Comparison of ENCODE assay signal across 8 mouse cellular contexts in the genomic region with DNA sequence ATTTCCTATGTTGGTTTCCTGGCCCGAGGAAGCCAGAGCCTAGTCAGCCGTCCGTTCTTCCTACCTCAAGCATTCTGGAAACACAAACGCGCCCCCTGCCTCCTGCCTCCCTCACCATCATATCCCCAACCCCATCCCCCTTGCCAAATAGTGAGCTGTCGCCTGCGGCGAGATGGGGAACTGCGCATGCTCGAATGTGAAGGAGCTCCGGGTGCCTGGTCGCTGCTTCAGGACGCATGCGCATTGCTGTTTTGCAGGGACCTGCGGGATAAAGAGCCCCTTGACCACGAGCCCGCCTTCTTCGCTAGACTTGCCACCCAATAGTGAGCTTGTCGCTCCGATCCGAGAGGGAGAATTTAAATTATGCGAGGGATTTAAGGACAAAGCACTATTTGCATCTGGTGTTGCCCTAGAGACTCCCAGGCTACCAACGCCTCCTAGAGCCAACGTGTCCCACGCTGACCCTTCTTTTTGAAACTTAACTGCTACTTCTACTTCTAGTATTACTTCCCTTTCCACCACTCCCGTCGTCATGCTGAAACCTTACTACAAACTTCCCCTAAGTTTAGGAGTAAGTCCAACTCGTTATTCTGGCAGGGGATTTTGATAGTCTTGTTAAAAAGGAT. TPM values are rescaled to one million over a fixed set of nuclear protein-coding genes. Genes with fewer than 3 reads are reported as not detected.
A peak's percentile ranks its signal among the peaks of the same experiment; 100 is the strongest.
DNase-seq lines count a peak whose midpoint lies in the region; ATAC-seq lines count a peak whose summit lies in the region.

No protein-coding gene starts in this region.

- H3K4me1 ChIP-seq in erythroblast, embryonic 14.5 days (ENCODE audit: control insufficient read depth), result peaks cover 36% of the 10 kb centered on the region
- H3K4me1 ChIP-seq in heart, embryonic 12.5 days (replicated peaks), result peaks cover 10% of the 10 kb centered on the region
- peaks cover 14% of the 10 kb centered on the region for H3K4me1 ChIP-seq in kidney, embryonic 16.5 days (ENCODE audit: insufficient read depth, low read length)

- peak overlapping the region; percentile 69 for H3K4me2 ChIP-seq in heart, embryonic 12.5 days
- H3K4me2 ChIP-seq in kidney, embryonic 16.5 days (replicated peaks; ENCODE audit: low read depth, low read length), result peak overlapping the region; percentile 80

- peaks cover 3% of the 10 kb centered on the region; the same call in 1 of the 2 replicates for H3K9me3 ChIP-seq in erythroblast, embryonic 14.5 days (ENCODE audit: control insufficient read depth, low read length)
- H3K9me3 ChIP-seq in heart, embryonic 12.5 days (replicated peaks), result no peaks in the 10 kb centered on the region
- H3K9me3 ChIP-seq in kidney, embryonic 16.5 days (ENCODE audit: low read length), result no peaks in the 10 kb centered on the region

- under 1% methylated on average over 28 of the region's 28 CpGs for WGBS in heart, embryonic 12.5 days
- under 1% methylated on average over 28 of the region's 28 CpGs for WGBS in kidney, embryonic 16.5 days

- H3K27ac ChIP-seq in heart, embryonic 12.5 days (ENCODE audit: poor library complexity, severe bottlenecking), result peak overlapping the region; percentile 94
- H3K27ac ChIP-seq in kidney, embryonic 16.5 days (ENCODE audit: low read length), result peak overlapping the region; percentile 83

- peak; percentile 88 for ATAC-seq in heart, embryonic 12.5 days (ENCODE audit: insufficient number of reproducible peaks, low FRiP score)
- peak; percentile 90 for ATAC-seq in kidney, embryonic 16.5 days (ENCODE audit: low FRiP score, low TSS enrichment)

- DNase-seq in CD4-positive, CD25-positive, alpha-beta regulatory T cell, adult 2 months (ENCODE audit: low read depth, low spot score), result peak; percentile 97
- DNase-seq in brain, embryonic 18.5 days (ENCODE audit: low read depth, low spot score), result peak; percentile 95
- DNase-seq in liver, result peak; percentile 98
- DNase-seq in monocyte, adult 2 months (ENCODE audit: low read depth in 1 of 2, low spot score in 2 of 2), result peak; percentile 88 to 89
- DNase-seq in spleen, postnatal 14 days (ENCODE audit: low spot score in 2 of 2), result peak; percentile 87 to 89

- peak overlapping the region; percentile 72 for H3K9ac ChIP-seq in heart, embryonic 12.5 days
- H3K9ac ChIP-seq in kidney, embryonic 16.5 days (replicated peaks; ENCODE audit: low read length), result peak overlapping the region; percentile 79

- peak overlapping the region; percentile 95 for H3K4me3 ChIP-seq in erythroblast, embryonic 14.5 days (replicated peaks)
- H3K4me3 ChIP-seq in heart, embryonic 12.5 days, result peak overlapping the region; percentile 70
- H3K4me3 ChIP-seq in kidney, embryonic 16.5 days (ENCODE audit: low read length), result peak overlapping the region; percentile 60

- peaks cover 23% of the 10 kb centered on the region for H3K27me3 ChIP-seq in erythroblast, embryonic 14.5 days (ENCODE audit: control insufficient read depth)
- no peaks in the 10 kb centered on the region for H3K27me3 ChIP-seq in heart, embryonic 12.5 days (replicated peaks)
- no peaks in the 10 kb centered on the region for H3K27me3 ChIP-seq in kidney, embryonic 16.5 days (ENCODE audit: insufficient read depth, low read length)

- H3K36me3 ChIP-seq in erythroblast, embryonic 14.5 days (ENCODE audit: control insufficient read depth), result peaks cover 28% of the 10 kb centered on the region
- H3K36me3 ChIP-seq in heart, embryonic 12.5 days, result no peaks in the 10 kb centered on the region
- no peaks in the 10 kb centered on the region for H3K36me3 ChIP-seq in kidney, embryonic 16.5 days (ENCODE audit: insufficient read depth, low read length)

RNA-seq across cellular contexts. Expression of gene Spop, which starts 0.8 kb away (rescaled TPM):
- 2.4 and 3.0 TPM in 2 replicates for polyA plus RNA-seq in erythroblast, embryonic 14.5 days (2012)
- 115 and 119 TPM in 2 replicates for polyA plus RNA-seq in heart, embryonic 12.5 days (2016; fragmentation: Nextera tagmentation; extraction: Ambion mirVana)
- polyA plus RNA-seq in kidney, embryonic 16.5 days (2015; fragmentation: Nextera tagmentation; extraction: Ambion mirVana), result 141 and 155 TPM in 2 replicates

RNA-seq across cellular contexts. Expression of gene Slc35b1, which starts 30.2 kb away (rescaled TPM):
- polyA plus RNA-seq in erythroblast, embryonic 14.5 days (2012), result 0.78 and 0.98 TPM in 2 replicates
- 86.0 and 86.5 TPM in 2 replicates for polyA plus RNA-seq in heart, embryonic 12.5 days (2016; fragmentation: Nextera tagmentation; extraction: Ambion mirVana)
- polyA plus RNA-seq in kidney, embryonic 16.5 days (2015; fragmentation: Nextera tagmentation; extraction: Ambion mirVana), result 99.2 and 102 TPM in 2 replicates

Comparison
In these comparisons a context has a peak if more than half of its experiments do, and no peak if none do; other contexts are left out.
1. Peak in every context shown above with its lines: DNase-seq, ATAC-seq, H3K4me3 ChIP-seq and H3K27ac ChIP-seq.
2. RNA of gene Spop, which starts 0.8 kb away (polyA plus RNA-seq): 141 to 155 TPM in kidney, embryonic 16.5 days and 115 to 119 TPM in heart, embryonic 12.5 days; 2.4 to 3.0 TPM in erythroblast, embryonic 14.5 days; every median in the first group is over 10 times any median in the second.
3. RNA of gene Slc35b1, which starts 30.2 kb away (polyA plus RNA-seq): 99.2 to 102 TPM in kidney, embryonic 16.5 days and 86.0 to 86.5 TPM in heart, embryonic 12.5 days; 0.78 to 0.98 TPM in erythroblast, embryonic 14.5 days; every median in the first group is over 10 times any median in the second.